Mouse (Mus musculus): ENCODE measurements around the gene Map4k5.

The Map4k5 gene

GRCm38 (mm10) chr12:69892371-69893251 lies at the start of gene Map4k5, which contains the start of gene Atl1:
Map4k5 (minus strand) TSS chr12:69893200.
Atl1 (plus strand) TSS chr12:69892614.
- peak; percentile 86 for DNase-seq

DNA sequence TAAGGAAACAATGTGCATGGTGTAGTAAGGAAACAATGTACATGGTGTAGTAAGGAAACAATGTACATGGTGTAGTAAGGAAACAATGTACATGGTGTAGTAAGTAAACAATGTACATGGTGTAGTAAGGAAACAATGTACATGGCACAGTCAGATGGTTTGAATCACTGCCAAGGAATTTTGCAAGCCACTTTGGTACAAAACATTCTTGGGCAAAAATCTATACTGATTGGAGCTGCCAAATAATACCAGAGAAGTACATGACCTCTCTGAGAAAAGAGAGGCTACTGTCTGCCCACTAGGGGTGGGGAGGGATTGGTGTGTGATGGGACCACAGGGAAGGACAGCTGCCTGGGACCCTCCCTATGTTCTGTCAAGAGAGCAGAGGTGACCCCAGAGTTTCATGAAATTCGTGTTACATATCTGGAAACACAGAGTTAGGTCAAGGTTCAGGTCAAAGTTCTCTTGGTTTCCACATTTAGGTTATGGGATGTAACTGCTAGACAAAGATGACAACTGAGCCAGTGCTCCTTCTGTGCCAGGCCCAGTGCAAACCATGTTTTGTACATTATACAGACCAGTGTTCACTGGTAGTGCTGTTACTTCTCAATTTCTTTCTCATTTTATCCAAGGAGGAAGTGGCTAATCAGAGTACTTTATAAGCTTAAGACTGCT lies 48.8 kb upstream of the Map4k5 start:
- DNase-seq, result no peak

DNA sequence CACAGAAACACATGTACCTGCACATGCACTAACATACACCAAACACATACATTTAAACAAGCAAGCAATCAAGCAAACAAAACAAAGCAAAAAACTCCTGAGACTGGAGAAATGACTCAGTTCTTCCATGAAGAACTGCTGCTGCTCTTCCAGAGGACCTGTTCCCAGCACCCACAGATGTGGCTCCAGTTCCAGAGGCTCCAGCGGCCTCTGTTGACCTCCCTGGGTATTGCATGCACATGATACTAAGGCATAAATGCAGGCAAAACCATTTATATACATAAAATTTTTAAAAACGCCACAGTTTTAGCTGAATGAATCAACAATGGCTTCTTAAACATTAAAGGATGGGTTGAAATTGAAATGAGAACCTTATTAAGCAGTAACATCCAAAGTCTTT lies 46.3 kb upstream of the Map4k5 start:
- DNase-seq, result peak; percentile 12

DNA sequence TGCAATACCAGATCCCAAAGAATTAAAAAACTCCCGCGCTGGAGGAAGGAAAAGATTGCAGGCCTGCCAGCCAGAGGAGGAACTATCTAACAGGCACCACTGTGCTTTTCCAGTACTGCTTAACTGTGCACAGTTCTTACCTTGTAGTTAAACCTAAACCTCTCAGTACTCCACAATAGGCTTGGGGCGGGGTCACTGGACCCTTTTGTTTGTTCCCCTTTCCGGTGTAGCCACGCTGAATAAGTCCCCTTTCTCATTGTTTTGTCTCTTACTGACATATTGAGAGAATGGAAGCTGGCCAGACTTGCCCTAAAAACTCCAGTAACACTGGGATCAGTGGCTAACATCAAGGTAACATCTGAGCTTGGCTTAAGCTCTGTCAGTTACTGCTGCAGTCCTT lies 44.7 kb upstream of the Map4k5 start:
- no peak for DNase-seq

DNA sequence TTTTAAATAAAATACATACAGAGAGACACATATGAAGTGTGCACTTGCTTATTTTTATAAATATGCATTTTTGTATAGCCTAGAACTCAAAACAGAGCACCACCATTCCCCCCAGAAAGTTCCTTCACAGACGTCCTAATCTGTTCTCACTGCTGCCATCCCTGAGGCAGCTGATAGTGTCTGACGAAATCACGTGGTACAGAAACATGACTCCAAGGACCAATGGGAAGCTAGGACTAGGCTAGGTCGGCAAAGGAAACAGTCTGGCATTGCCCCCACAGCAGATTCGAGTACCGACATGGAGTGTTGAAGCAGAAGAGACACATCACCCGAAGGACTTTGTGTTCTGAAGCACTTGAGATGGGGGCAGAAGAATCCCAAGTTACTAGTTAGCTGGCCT lies 33.7 kb upstream of the Map4k5 start:
- no peak for DNase-seq

DNA sequence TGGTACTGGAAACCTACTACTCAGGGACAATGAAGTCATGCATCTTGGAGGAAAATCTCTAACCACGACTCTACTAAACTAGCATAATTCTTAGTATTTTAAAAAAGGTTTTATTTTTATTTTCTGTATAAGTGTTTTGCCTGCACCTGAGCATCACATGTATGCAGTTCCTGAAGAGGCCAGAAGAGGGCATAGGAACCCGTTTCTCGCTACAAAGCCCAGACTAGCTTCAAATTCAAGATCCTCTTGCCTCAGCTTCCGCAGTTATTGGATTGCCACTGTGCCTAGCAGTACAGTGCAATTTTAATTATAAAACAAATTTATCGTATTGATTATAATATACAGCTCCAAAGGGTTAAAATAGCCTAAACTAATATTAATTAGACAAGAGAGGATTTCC lies 31.0 kb upstream of the Map4k5 start:
- peak; percentile 27 for DNase-seq

DNA sequence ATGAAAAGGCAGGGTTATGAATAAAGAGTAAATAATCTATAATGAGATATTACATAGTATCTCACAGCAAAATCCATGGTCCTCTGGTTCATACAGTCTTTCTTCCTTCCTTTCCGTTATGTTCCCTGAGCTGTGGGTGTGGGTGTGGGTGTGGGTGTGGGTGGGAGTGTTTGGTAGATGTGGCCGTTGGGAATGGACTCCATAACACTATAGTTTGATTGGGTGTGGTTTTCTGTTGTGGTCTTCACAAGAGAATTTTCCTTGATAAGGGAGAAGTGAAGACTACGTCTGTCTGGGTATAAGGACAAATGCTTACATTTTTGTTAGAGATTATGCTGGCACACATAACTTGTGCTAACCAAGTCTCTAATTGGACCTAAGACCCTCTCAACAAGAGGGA lies 30.6 kb upstream of the Map4k5 start:
- no peak for DNase-seq

DNA sequence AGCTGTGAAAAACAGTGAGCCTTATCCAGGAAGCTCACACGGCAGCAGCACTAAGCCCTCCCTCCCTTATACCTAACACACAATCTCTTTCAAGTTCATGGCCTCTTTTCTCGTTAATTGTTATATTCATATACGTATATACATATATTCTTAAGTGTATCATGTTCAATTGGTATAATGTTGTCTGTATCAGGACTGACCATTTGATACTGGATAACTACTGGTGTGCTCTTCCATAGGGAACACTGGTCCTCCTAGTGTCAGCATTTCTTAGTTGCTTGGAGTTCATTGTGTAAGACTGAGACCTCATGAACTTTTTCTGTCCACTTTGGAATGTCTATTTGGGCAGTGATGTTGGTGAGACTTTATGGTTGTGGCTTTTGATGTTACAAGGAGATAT lies 30.1 kb upstream of the Map4k5 start:
- no peak for DNase-seq

DNA sequence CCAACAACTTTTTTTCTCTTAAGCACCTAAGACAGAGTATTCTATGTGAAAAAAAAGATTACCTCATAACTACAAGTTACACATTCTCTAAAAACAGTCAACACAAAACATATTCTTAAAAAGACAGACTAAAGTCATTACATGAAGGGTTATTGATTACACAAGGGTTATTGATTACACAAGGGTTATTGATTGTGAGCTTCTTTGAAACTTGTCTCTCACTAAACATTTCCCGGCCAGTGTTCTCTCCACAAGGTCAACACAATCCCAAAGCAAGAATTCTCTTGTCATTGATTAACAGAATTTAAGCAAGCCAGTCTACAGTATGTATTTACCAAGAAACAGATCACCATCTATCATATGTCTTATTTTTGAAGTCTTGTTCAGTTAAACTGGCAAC lies 29.1 kb upstream of the Map4k5 start:
- DNase-seq, result no peak

DNA sequence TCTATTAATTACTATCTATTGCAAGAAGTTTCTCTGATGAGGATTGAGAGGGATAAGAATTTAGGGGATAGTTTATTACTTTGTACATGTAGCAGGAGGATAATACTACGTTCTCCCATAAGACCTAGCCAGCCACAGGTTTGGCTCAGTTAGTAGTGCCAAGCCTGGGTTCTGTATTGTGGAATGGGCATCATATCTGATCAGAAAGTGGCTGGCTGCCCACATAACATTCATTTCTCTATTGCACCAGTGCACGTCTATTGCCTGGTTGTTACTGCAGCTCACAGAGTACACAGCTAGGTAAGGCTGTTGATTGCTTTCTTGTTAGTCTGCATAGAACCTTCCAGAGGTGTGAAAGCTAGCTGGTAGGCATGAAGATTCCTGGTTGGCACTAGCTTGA lies 24.9 kb upstream of the Map4k5 start:
- no peak for DNase-seq

DNA sequence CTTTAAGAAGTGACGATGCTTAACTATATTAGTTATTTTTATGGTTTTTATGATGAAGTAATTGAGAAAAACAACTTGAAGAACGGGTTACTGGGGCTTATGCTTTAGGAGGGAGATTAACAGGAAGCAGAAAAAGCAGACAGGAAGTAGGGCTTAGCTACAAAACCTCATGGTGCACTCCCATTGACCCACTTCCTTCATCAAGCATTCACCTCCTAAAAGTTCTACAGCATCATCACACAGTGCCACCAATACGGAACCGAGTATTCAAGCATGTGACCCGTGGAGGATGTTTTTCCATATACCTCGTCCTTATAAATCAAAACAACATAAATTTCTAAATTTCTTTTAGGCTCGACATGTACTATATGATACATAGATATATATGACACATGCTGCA lies 19.7 kb upstream of the Map4k5 start:
- DNase-seq, result no peak

DNA sequence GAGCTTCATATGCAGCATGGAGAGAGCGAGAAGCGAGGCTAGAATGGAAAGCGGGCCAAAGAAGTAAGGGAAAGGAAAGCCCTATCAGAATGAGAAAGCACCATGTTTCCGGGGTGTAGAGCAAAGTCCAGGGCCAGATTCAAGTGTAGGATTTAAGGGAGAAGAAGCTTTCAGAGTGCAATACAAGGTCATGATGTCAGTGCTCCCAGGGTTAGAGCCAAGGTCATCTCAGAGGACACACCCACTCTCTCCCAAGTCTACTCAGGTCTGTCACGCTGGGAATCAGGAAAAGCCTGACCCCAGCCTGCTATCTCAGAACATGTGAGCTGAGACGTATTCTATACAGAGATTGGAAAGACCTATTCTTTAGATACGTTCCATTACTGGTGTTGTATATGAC lies 18.9 kb upstream of the Map4k5 start:
- no peak for DNase-seq

DNA sequence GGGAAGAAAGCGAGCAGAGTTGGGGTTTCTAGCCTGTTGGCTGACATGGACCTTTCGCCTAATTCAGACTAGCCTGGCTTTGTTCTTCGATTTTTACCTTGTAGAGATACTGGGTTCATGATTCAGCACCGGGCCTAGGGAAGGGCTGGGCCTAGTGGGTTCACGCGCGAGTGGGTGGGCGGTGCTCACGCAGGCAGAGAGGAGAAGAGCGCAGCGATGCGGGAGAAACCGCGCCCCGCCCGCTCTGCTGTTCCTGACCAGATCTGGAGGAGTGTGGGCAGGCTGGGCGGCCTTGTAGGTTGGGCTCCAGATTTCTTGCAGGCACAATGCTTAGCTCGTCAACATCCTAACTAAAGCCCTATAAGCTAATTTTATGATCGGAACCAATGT lies 15.5 kb upstream of the Map4k5 start:
- peak; percentile 76 for DNase-seq

DNA sequence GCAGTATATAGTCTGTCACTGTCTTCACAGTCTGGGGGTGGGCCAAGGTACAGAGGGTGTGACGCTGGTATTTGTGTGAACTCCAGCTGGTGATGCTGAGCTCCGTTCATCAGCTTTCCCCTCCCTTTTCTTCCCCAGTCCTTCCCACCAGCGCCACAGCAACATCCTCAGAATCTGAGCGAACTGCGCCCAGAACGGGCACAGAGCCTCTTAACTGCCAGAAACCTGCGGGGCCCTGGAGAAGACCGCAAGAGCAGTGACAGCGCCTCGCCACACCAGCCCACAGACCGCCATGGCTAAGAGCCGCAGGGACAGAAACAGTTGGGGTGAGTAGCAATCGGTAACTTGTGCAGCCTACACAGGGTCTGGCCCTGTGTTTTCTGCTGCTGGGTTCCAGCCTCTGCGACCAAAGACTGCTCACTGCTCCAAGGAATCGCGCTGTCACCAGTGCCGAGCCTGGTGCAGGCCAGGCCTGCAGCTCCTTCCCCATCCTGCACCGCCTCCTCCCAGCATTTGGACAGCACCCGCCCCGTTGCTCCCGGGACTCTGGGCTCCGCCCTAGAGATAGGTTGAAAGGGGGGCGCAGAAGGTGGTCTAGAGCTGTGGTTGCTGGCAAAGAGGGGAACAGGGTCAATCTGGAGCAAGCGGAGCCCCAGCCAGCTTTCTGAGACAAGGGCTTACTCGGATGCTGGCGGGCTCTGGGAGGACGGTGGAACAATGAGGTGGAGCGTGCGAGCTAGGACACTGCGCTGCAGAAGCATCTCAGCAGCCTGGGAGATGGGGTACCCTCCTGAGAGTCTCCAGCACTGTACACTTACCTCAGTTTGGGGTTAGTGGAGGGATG lies 14.9 kb upstream of the Map4k5 start:
- DNase-seq, result peak; percentile 66

GRCm38 (mm10) chr12:69904991-69905390 lies 12.0 kb upstream of the Map4k5 start:
- no peak for DNase-seq

DNA sequence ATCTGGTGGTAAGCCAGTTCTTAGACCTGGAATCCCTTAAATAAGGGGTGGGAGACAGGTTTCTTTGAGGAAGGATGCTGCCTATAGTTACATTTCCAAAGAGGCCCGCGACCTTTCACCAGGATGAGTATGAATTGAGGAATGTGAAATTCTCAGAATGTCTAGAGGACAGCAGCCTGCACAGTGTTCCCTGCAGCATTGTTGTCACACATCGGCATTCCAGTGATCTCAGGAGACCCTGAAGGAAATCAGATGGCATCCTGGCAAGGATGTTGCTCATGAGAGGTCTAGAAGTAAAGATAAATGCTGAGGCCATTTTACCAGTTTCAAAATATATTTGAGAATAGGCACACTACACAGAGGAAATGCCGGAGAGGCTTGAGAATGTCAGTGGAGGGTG lies 5.1 kb upstream of the Map4k5 start:
- DNase-seq, result no peak

DNA sequence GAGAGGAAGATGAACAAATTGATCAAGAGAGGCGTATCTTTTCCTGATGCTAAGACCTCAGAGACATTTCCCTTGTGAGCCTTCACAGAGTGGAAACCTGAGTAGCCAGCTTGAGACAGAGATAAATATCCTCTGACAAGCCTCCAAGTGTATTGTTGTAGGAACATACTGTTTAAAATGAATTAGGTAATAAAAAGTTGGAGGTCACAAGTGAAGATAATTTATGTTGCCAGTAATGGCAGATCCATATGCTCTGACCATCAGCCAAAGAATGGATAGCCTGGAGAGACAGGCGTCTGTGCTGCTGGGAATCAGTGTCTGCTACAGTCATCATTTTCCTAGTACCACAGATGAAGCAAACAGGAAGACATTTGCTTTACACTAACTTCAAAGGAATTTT lies 2.0 kb upstream of the Map4k5 start:
- DNase-seq, result no peak

GRCm38 (mm10) chr12:69893927-69894326 lies 927 bp upstream of the Map4k5 start:
- DNase-seq, result no peak

- DNase-seq, result no peak
Observed at GRCm38 (mm10) chr12:69891721-69892120, 1.3 kb downstream of the Map4k5 start.

DNA sequence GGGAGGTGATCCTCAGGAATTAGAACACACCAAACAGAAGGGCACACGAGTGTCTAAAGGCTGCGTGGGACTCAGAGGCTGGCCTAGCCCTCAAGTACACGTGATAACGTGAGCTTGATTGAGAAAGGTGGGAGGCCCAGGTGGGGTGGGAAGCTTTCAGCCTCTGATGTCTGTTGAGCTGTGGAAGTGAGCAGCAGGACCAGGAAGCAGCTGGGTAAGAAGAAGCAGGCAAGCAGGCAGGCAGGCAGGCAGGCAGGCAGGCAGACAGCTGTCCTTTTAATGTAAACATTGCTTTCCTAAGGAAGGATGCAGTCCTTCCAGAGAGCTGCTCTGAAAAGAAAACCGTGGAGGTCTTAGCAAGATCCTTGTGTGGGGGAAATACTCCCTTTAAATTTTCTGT lies 2.5 kb downstream of the Map4k5 start:
- peak; percentile 8 for DNase-seq

DNA sequence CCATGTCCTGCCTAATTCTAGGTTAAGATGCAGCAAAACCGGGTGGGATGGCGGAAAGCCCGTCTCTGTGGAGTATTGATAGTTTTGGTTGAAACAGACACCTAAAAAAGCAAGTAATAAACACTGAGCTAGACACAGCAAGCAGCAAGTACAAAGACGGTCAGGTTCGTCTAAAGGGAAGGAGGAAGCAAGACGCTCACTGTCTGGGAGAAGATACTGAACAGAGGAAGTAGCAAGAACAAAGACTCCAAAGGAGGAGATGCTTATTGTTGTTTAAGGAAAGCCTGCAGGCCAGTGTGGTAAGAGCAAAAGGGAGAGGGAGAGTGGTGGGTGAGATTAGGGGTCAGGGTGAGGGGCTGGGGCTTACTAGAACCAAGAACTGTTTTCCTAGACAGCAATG lies 2.9 kb downstream of the Map4k5 start:
- DNase-seq, result no peak

- no peak for DNase-seq
Observed at GRCm38 (mm10) chr12:69888345-69888744, 4.7 kb downstream of the Map4k5 start.

- no peak for DNase-seq
Observed at GRCm38 (mm10) chr12:69887776-69888175, 5.2 kb downstream of the Map4k5 start.
